Mouse (Mus musculus) forebrain, embryonic 10.5 days (tissue): ENCODE data around the gene Bglap2. TPM values are rescaled to one million over a fixed set of nuclear protein-coding genes. Genes with fewer than 3 reads are reported as not detected.

ENCODE experiments used
- DNase-seq: peaks from one replicate; pipeline ENCODE4 v3.0.0-alpha.2; 2017; ENCODE audit warnings: low spot score; ENCODE audit errors: extremely low spot score
- H3K27ac ChIP-seq: fragments of 300-500 bp; sonication (generic); 2 replicates; pipeline ENCODE4 v1.5.1; 2016; ENCODE audit warnings: mild to moderate bottlenecking
- H3K27me3 ChIP-seq: fragments of 300-500 bp; sonication (generic); 2 replicates; pipeline ENCODE4 v1.6.1; 2016; ENCODE audit warnings: mild to moderate bottlenecking; ENCODE audit not compliant: poor library complexity, severe bottlenecking
- H3K36me3 ChIP-seq: fragments of 300-500 bp; sonication (generic); replicated peaks from 2 replicates; pipeline ENCODE4 v1.6.1; 2016; ENCODE audit warnings: mild to moderate bottlenecking, moderate library complexity
- H3K4me1 ChIP-seq: fragments of 300-500 bp; sonication (generic); 2 replicates; pipeline ENCODE4 v1.6.1; 2016
- H3K4me3 ChIP-seq: fragments of 300-500 bp; sonication (generic); 2 replicates; pipeline ENCODE4 v1.5.1; 2016; ENCODE audit warnings: mild to moderate bottlenecking, moderate library complexity
- H3K9me3 ChIP-seq: fragments of 300-500 bp; sonication (generic); 2 replicates; pipeline ENCODE4 v1.6.1; 2016; ENCODE audit warnings: mild to moderate bottlenecking, moderate library complexity
- whole genome bisulfite sequencing: fragments of 180-500 bp; shearing (Covaris S2); methylation state at CpG from one replicate; pipeline ENCODE4 v1.1.7; 2016; 5-methylcytosine and 5-hydroxymethylcytosine counted together
- polyA plus RNA-seq: library from polyadenylated mRNA; unstranded; fragments of >200 nt; fragmentation: Nextera tagmentation; extraction: Ambion mirVana; gene quantifications from 2 replicates; pipeline ENCODE4 v1.2.1, GENCODE M21; 2016

Bglap2 gene
- polyA plus RNA-seq, 1 experiment from 2014 or later, result not detected

- no peaks in the 10 kb centered on the region for H3K9me3 ChIP-seq
- WGBS, result 25% methylated on average over 2 of the region's 2 CpGs
- no peak overlapping the region for H3K27ac ChIP-seq
- H3K4me1 ChIP-seq, result peaks cover 20% of the 10 kb centered on the region
- no peak overlapping the region for H3K4me3 ChIP-seq
- no peaks in the 10 kb centered on the region for H3K27me3 ChIP-seq
- peaks cover 57% of the 10 kb centered on the region for H3K36me3 ChIP-seq
- DNase-seq, result no peak
These were observed 47.2 kb downstream of the Bglap2 start for GRCm38 (mm10) chr3:88331282-88331681.

GRCm38 (mm10) chr3:88328956-88329355, 49.5 kb downstream of the Bglap2 start:
- H3K4me1 ChIP-seq, result peaks cover 23% of the 10 kb centered on the region
- no peak overlapping the region for H3K4me3 ChIP-seq
- WGBS, result 85% methylated on average over 5 of the region's 5 CpGs
- no peak overlapping the region for H3K27ac ChIP-seq
- H3K27me3 ChIP-seq, result no peaks in the 10 kb centered on the region
- no peak for DNase-seq
- H3K9me3 ChIP-seq, result no peaks in the 10 kb centered on the region
- peaks cover 61% of the 10 kb centered on the region for H3K36me3 ChIP-seq

Other genes starting within 250 kb of the Bglap2 start
- gene Mef2d, start 236.3 kb downstream of the Bglap2 start, polyA plus RNA-seq, result 9.4 and 11.1 TPM in 2 replicates
- 0.37 and 0.38 TPM in 2 replicates for gene Rhbg, start 124.0 kb downstream of the Bglap2 start, polyA plus RNA-seq
- gene Gm38392, start 91.5 kb downstream of the Bglap2 start, polyA plus RNA-seq, result 0.14 TPM in 1 of 2 replicates, not detected in the other
- 14.3 TPM in 2 replicates for gene Tsacc, start 81.7 kb downstream of the Bglap2 start, polyA plus RNA-seq
- gene Cct3, start 81.6 kb downstream of the Bglap2 start, polyA plus RNA-seq, result 874 and 908 TPM in 2 replicates
- gene Glmp, start 53.7 kb downstream of the Bglap2 start, polyA plus RNA-seq, result 114 and 124 TPM in 2 replicates
- 2.7 and 3.3 TPM in 2 replicates for gene Tmem79, start 42.6 kb downstream of the Bglap2 start, polyA plus RNA-seq
- gene Smg5, start 42.4 kb downstream of the Bglap2 start, polyA plus RNA-seq, result 81.7 and 85.6 TPM in 2 replicates
- gene Paqr6, start 14.1 kb downstream of the Bglap2 start, polyA plus RNA-seq, result 1.1 and 1.2 TPM in 2 replicates
- 0.10 and 0.24 TPM in 2 replicates for gene Bglap3, start 6.0 kb downstream of the Bglap2 start, polyA plus RNA-seq
- 0.84 TPM in 1 of 2 replicates, not detected in the other for gene Bglap, start 5.8 kb upstream of the Bglap2 start, polyA plus RNA-seq
- gene Pmf1, start 31.6 kb upstream of the Bglap2 start, polyA plus RNA-seq, result 177 and 181 TPM in 2 replicates
- gene Slc25a44, start 46.4 kb upstream of the Bglap2 start, polyA plus RNA-seq, result 17.9 and 20.0 TPM in 2 replicates
- 5.9 and 6.7 TPM in 2 replicates for gene Sema4a, start 82.5 kb upstream of the Bglap2 start, polyA plus RNA-seq
- gene Lmna, start 131.3 kb upstream of the Bglap2 start, polyA plus RNA-seq, result 11.6 and 11.8 TPM in 2 replicates
- gene Mex3a, start 153.7 kb upstream of the Bglap2 start, polyA plus RNA-seq, result 27.4 and 28.6 TPM in 2 replicates
- gene Rab25, start 169.6 kb upstream of the Bglap2 start, polyA plus RNA-seq, result 2.8 and 4.0 TPM in 2 replicates
- 172 and 174 TPM in 2 replicates for gene Lamtor2, start 174.4 kb upstream of the Bglap2 start, polyA plus RNA-seq
- 73.4 and 77.4 TPM in 2 replicates for gene Ubqln4, start 175.1 kb upstream of the Bglap2 start, polyA plus RNA-seq
- gene Ssr2, start 197.2 kb upstream of the Bglap2 start, polyA plus RNA-seq, result 174 and 188 TPM in 2 replicates
- gene Arhgef2, start 227.3 kb upstream of the Bglap2 start, polyA plus RNA-seq, result 79.3 and 92.6 TPM in 2 replicates